Mouse (Mus musculus): ENCODE data around the gene Egfl8. TPM values are rescaled to one million over a fixed set of nuclear protein-coding genes. Genes with fewer than 3 reads are reported as not detected.

Gene Egfl8
- polyA plus RNA-seq, 1 experiment from 2014 or later, result 0.14 TPM

GRCm38 (mm10) chr17:34654392-34654791 is 38.6 kb upstream of the Egfl8 start:
- no peaks in the 10 kb centered on the region for H3K79me2 ChIP-seq (ENCODE audit: inconsistent target)
- WGBS (ENCODE audit: missing documents), result 99% methylated on average over 13 of the region's 13 CpGs
- no peak overlapping the region for H3K4me3 ChIP-seq (ENCODE audit: inconsistent target)
- peaks cover 43% of the 10 kb centered on the region; the same call in 1 of the 2 replicates for H3K36me3 ChIP-seq (ENCODE audit: inconsistent target)
- H3K27ac ChIP-seq, result no peak overlapping the region

GRCm38 (mm10) chr17:34653746-34654285 is 38.0 kb upstream of the Egfl8 start:
- Histone ChIP-seq H3K4me3 (ENCODE audit: inconsistent target) (no peak overlapping the region), H3K36me3 (ENCODE audit: inconsistent target) (peaks cover 43% of the 10 kb centered on the region; the same call in 1 of the 2 replicates), H3K79me2 (ENCODE audit: inconsistent target) (peaks cover 2% of the 10 kb centered on the region; the same call in 1 of the 2 replicates), H3K27ac (no peak overlapping the region)
- WGBS (ENCODE audit: missing documents), result 71% methylated on average over 9 of the region's 9 CpGs

- peaks cover 43% of the 10 kb centered on the region; the same call in 1 of the 2 replicates for H3K36me3 ChIP-seq (ENCODE audit: inconsistent target)
- 93% methylated on average over 7 of the region's 8 CpGs for WGBS (ENCODE audit: missing documents)
- peaks cover 10% of the 10 kb centered on the region for H3K79me2 ChIP-seq (ENCODE audit: inconsistent target)
- H3K27ac ChIP-seq, result no peak overlapping the region
- no peak overlapping the region for H3K4me3 ChIP-seq (ENCODE audit: inconsistent target)
These were observed 37.2 kb upstream of the Egfl8 start for GRCm38 (mm10) chr17:34652985-34653384.

- 93% methylated on average over 9 of the region's 10 CpGs for WGBS (ENCODE audit: missing documents)
- H3K36me3 ChIP-seq (ENCODE audit: inconsistent target), result peaks cover 43% of the 10 kb centered on the region; the same call in 1 of the 2 replicates
- no peak overlapping the region for H3K27ac ChIP-seq
- no peak overlapping the region for H3K4me3 ChIP-seq (ENCODE audit: inconsistent target)
- H3K79me2 ChIP-seq (ENCODE audit: inconsistent target), result peaks cover 15% of the 10 kb centered on the region
These were observed 36.8 kb upstream of the Egfl8 start for GRCm38 (mm10) chr17:34652546-34652945.

GRCm38 (mm10) chr17:34651507-34652221 is 35.9 kb upstream of the Egfl8 start:
- WGBS (ENCODE audit: missing documents), result 66% methylated on average over 19 of the region's 19 CpGs

GRCm38 (mm10) chr17:34650781-34651180 is 35.0 kb upstream of the Egfl8 start:
- WGBS (ENCODE audit: missing documents), result 91% methylated on average over 14 of the region's 14 CpGs
- H3K27ac ChIP-seq, result no peak overlapping the region
- H3K4me3 ChIP-seq (ENCODE audit: inconsistent target), result no peak overlapping the region
- peaks cover 43% of the 10 kb centered on the region; the same call in 1 of the 2 replicates for H3K36me3 ChIP-seq (ENCODE audit: inconsistent target)
- H3K79me2 ChIP-seq (ENCODE audit: inconsistent target), result peaks cover 24% of the 10 kb centered on the region

More at GRCm38 (mm10) chr17:34651507-34652221, 35.9 kb upstream of the Egfl8 start:
- no peak overlapping the region for H3K4me3 ChIP-seq (ENCODE audit: inconsistent target)
- no peak overlapping the region for H3K27ac ChIP-seq
- peaks cover 16% of the 10 kb centered on the region for H3K79me2 ChIP-seq (ENCODE audit: inconsistent target)
- H3K36me3 ChIP-seq (ENCODE audit: inconsistent target), result peaks cover 43% of the 10 kb centered on the region; the same call in 1 of the 2 replicates

GRCm38 (mm10) chr17:34649106-34649864 is 33.5 kb upstream of the Egfl8 start:
- Histone ChIP-seq H3K4me3 (ENCODE audit: inconsistent target) (no peak overlapping the region), H3K79me2 (ENCODE audit: inconsistent target) (peaks cover 35% of the 10 kb centered on the region), H3K36me3 (ENCODE audit: inconsistent target) (peaks cover 39% of the 10 kb centered on the region; the same call in 1 of the 2 replicates), H3K27ac (no peak overlapping the region)
- 49% methylated on average over 18 of the region's 18 CpGs for WGBS (ENCODE audit: missing documents)

GRCm38 (mm10) chr17:34648141-34648890 is 32.5 kb upstream of the Egfl8 start:
- 91% methylated on average over 15 of the region's 16 CpGs for WGBS (ENCODE audit: missing documents)
- peaks cover 32% of the 10 kb centered on the region; the same call in 1 of the 2 replicates for H3K36me3 ChIP-seq (ENCODE audit: inconsistent target)
- H3K79me2 ChIP-seq (ENCODE audit: inconsistent target), result peaks cover 35% of the 10 kb centered on the region
- H3K4me3 ChIP-seq (ENCODE audit: inconsistent target), result peak overlapping the region; percentile 38; the same call in 1 of the 2 replicates
- no peak overlapping the region for H3K27ac ChIP-seq

- peaks cover 35% of the 10 kb centered on the region for H3K79me2 ChIP-seq (ENCODE audit: inconsistent target)
- peak within 1 kb of the TSS; percentile 38 for H3K4me3 ChIP-seq (ENCODE audit: inconsistent target)
- peaks cover 21% of the 10 kb centered on the region; the same call in 1 of the 2 replicates for H3K36me3 ChIP-seq (ENCODE audit: inconsistent target)
- no peak within 1 kb of the TSS for H3K27ac ChIP-seq
- WGBS (ENCODE audit: missing documents), result 1% methylated on average over 59 of the region's 66 CpGs
These were observed 31.4 kb upstream of the Egfl8 start, which contains the start of gene Atf6b for GRCm38 (mm10) chr17:34646906-34647787. TSS of gene Atf6b (plus strand) at chr17:34647146.

- Histone ChIP-seq H3K79me2 (ENCODE audit: inconsistent target) (peaks cover 35% of the 10 kb centered on the region), H3K36me3 (ENCODE audit: inconsistent target) (peaks cover 12% of the 10 kb centered on the region; the same call in 1 of the 2 replicates), H3K27ac (no peak overlapping the region), H3K4me3 (ENCODE audit: inconsistent target) (no peak overlapping the region)
- 39% methylated on average over 27 of the region's 30 CpGs for WGBS (ENCODE audit: missing documents)
These were observed 30.2 kb upstream of the Egfl8 start for GRCm38 (mm10) chr17:34645831-34646511.

- Histone ChIP-seq H3K4me3 (ENCODE audit: inconsistent target) (peak overlapping the region; percentile 71), H3K27ac (peak overlapping the region; percentile 63), H3K79me2 (ENCODE audit: inconsistent target) (peaks cover 35% of the 10 kb centered on the region), H3K36me3 (ENCODE audit: inconsistent target) (peaks cover 5% of the 10 kb centered on the region; the same call in 1 of the 2 replicates)
- 65% methylated on average over 10 of the region's 10 CpGs for WGBS (ENCODE audit: missing documents)
These were observed 29.6 kb upstream of the Egfl8 start for GRCm38 (mm10) chr17:34645256-34645829.

- Histone ChIP-seq H3K79me2 (ENCODE audit: inconsistent target) (peaks cover 35% of the 10 kb centered on the region), H3K36me3 (ENCODE audit: inconsistent target) (no peaks in the 10 kb centered on the region; the same call in 1 of the 2 replicates), H3K27ac (peak within 1 kb of the TSS; percentile 63), H3K4me3 (ENCODE audit: inconsistent target) (peak within 1 kb of the TSS; percentile 71)
- 1% methylated on average over 16 of the region's 16 CpGs for WGBS (ENCODE audit: missing documents)
These were observed 28.8 kb upstream of the Egfl8 start, which contains the start of gene Fkbpl for GRCm38 (mm10) chr17:34644608-34645007. TSS of gene Fkbpl (plus strand) at chr17:34644764.
